Mouse (Mus musculus): ENCODE results near the gene Cited4. TPM values are rescaled to one million over a fixed set of nuclear protein-coding genes. Genes with fewer than 3 reads are reported as not detected.

The Cited4 gene
- polyA plus RNA-seq (2015; fragmentation: Nextera tagmentation; extraction: Ambion mirVana), result 0.95 and 1.4 TPM in 2 replicates

DNA sequence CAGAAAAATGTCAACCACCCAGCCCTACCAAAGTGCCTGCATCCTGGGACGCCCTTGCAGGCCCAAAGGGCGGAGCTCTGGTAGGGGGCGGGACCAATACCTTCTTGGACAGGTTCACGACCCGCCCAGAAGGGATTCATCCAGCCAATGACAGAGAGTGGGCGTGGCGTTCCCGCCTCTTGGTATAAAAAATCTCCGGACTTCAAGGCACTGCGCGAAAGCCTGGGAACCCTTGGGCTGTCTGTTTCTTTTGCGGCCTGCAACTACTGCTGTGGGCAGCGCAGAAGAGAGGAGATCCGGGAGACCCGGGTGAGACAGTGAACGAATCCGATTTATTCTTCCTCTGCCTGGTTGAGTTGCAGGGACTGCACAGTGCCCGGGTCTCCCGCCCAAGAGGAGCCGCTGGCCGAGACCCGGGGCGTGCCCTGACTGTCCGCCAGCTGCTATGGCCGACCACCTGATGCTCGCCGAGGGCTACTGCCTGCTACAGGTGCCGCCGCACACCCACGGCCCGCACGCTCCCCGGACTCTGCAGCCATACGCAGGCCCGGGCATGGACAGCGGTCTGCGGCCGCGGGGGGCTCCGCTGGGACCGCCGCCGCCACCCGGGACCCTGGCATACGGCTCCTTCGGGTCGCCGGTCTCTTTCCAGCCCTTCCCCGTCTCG, at the start of gene Cited4:
Gene Cited4 (plus strand): TSS at position 215 of the 667 bp plus-strand sequence.
- Histone ChIP-seq H3K4me2 (peak within 1 kb of the TSS; percentile 93), H3K9me3 (no peaks in the 10 kb centered on the region), H3K36me3 (no peaks in the 10 kb centered on the region), H3K27me3 (peaks cover 56% of the 10 kb centered on the region), H3K27ac (replicated peaks) (no peak within 1 kb of the TSS), H3K9ac (peak within 1 kb of the TSS; percentile 66), H3K4me3 (peak within 1 kb of the TSS; percentile 45), H3K4me1 (replicated peaks) (peaks cover 26% of the 10 kb centered on the region)
- WGBS, result under 1% methylated on average over 50 of the region's 50 CpGs
- peak; percentile 83 for ATAC-seq (ENCODE audit: low read depth)

DNA sequence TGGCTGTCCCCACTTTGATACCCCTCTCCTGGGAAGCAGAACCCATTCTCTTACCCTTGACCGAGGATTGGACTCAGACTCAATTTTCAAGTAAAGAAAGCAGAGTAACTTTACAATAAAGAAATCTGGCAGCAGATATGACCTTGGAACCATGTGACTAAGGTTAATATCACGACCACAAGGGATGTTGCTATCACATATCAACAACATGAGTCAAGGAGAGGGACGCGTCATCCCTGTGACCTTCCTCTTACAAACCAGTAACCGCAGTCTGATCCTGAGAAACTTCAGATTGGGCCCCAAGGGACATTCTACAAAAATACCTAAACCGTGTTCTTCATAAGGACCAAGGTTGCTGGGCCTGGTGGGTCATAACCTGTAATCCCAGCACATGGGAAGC, 38.6 kb upstream of the Cited4 start:
- ATAC-seq (ENCODE audit: low read depth), result no peak
- 88% methylated on average over 6 of the region's 6 CpGs for WGBS

DNA sequence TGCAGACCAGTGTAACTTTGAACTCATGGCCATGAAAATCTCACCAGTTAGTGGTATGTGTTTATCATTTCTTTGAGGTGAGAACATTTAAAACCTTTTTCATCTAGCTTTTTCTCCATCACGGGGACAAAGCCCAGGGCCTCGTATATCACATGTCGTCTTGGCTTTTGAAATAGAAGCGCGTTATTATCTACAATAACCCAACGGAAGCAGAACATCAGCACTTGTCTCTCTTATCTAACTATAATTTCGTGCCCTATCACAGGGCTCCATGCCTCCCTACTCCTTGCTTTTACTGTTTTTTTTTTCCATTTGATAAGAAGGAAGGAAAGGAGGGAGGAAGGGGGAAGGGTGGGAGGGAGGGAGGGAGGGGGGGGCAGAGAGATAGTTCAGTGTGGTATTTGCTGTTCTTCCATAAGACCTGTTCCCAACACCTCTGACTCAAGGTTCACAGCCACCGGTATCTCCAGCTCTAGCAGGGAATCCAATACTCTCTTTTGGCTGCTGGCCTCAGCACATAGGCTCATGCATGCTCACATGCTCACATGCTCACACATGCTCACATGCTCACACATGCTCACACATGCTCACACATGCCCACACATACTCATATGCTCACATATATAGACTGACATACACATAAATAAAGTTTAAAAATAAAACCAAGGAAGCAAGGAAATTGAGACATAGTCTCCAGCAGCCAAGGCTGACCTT, 36.0 kb upstream of the Cited4 start:
- 78% methylated on average over 8 of the region's 8 CpGs for WGBS
- no peaks in the 10 kb centered on the region for H3K4me1 ChIP-seq (replicated peaks)
- ATAC-seq (ENCODE audit: low read depth), result no peak
- no peak overlapping the region for H3K4me3 ChIP-seq
- H3K27ac ChIP-seq (replicated peaks), result no peak overlapping the region
- no peaks in the 10 kb centered on the region for H3K27me3 ChIP-seq
- no peak overlapping the region for H3K4me2 ChIP-seq
- no peaks in the 10 kb centered on the region for H3K9me3 ChIP-seq
- no peaks in the 10 kb centered on the region for H3K36me3 ChIP-seq
- H3K9ac ChIP-seq, result no peak overlapping the region

More for the DNA sequence above, 38.6 kb upstream of the Cited4 start:
- H3K9me3 ChIP-seq, result no peaks in the 10 kb centered on the region
- H3K9ac ChIP-seq, result no peak overlapping the region
- no peaks in the 10 kb centered on the region for H3K36me3 ChIP-seq
- no peaks in the 10 kb centered on the region for H3K4me1 ChIP-seq (replicated peaks)
- H3K4me2 ChIP-seq, result no peak overlapping the region
- no peak overlapping the region for H3K4me3 ChIP-seq
- no peak overlapping the region for H3K27ac ChIP-seq (replicated peaks)
- H3K27me3 ChIP-seq, result no peaks in the 10 kb centered on the region

DNA sequence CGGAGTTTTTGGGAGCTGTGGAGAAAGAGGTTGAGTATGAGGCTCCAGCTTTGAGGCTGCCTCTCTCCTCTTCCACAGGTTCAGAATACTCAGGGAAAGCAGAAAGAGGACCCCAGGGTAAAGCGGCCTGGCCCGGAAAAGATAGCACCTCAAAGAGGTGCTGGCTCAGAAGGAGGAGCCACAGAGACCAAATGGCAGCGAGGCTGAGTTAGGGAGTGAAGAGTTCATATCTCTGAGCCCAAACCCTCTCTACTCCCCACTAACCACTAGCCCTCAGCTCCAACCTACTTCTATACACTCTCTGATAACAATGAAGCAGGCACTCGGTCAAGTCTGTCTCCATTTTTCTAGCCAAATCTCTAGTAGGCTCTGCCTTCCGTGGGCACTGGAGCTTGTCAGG, 34.5 kb upstream of the Cited4 start:
- no peak overlapping the region for H3K9ac ChIP-seq
- H3K4me3 ChIP-seq, result no peak overlapping the region
- 71% methylated on average over 6 of the region's 6 CpGs for WGBS
- H3K36me3 ChIP-seq, result no peaks in the 10 kb centered on the region
- H3K4me2 ChIP-seq, result no peak overlapping the region
- no peak for ATAC-seq (ENCODE audit: low read depth)
- no peak overlapping the region for H3K27ac ChIP-seq (replicated peaks)
- H3K4me1 ChIP-seq (replicated peaks), result no peaks in the 10 kb centered on the region
- H3K9me3 ChIP-seq, result no peaks in the 10 kb centered on the region
- H3K27me3 ChIP-seq, result no peaks in the 10 kb centered on the region

DNA sequence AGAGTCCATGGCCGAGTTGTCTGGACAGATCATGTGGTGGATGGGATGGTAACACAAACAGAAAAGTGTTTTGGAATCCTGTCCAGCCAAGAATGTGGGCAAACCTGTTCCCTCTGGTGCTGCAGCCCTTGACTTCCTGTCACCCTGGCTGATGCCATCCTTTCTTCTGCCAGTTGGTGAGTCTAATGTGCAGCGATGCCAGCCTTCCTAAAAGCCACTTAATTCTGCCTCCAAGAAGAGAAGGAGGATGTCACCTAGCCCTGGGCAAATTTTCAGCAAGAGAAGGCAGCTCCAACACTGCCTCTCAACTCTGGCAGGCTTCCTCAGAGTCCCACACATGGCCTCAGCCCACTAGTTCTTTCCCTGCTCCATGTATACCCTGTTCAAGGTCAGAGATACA, 31.0 kb upstream of the Cited4 start:
- H3K9ac ChIP-seq, result no peak overlapping the region
- no peaks in the 10 kb centered on the region for H3K9me3 ChIP-seq
- no peak overlapping the region for H3K4me3 ChIP-seq
- H3K27me3 ChIP-seq, result no peaks in the 10 kb centered on the region
- no peak overlapping the region for H3K4me2 ChIP-seq
- no peak overlapping the region for H3K27ac ChIP-seq (replicated peaks)
- no peak for ATAC-seq (ENCODE audit: low read depth)
- no peaks in the 10 kb centered on the region for H3K4me1 ChIP-seq (replicated peaks)
- 82% methylated on average over 2 of the region's 2 CpGs for WGBS
- H3K36me3 ChIP-seq, result no peaks in the 10 kb centered on the region

DNA sequence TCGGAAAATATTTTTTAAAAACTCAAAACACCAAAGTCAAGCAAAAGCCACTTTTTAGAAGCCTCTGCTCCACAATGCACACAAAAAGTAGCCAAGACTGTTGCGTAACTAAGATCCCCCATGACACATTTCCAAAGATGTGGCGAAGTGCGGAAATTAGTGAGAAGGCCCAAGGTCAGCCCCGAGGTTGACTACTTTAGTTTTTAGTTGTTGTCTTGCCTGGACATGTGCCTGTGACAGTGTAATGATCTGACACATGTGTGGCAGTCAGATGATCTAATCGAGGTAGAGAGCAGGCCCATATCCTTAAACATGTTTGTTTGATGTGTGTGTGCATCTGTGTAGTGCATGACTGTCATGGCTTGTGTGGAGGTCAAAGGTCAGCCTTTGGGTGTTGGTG, 24.4 kb upstream of the Cited4 start:
- no peak overlapping the region for H3K27ac ChIP-seq (replicated peaks)
- WGBS, result 93% methylated on average over 6 of the region's 6 CpGs
- H3K4me1 ChIP-seq (replicated peaks), result no peaks in the 10 kb centered on the region
- H3K27me3 ChIP-seq, result no peaks in the 10 kb centered on the region
- no peak overlapping the region for H3K4me2 ChIP-seq
- H3K9me3 ChIP-seq, result no peaks in the 10 kb centered on the region
- ATAC-seq (ENCODE audit: low read depth), result no peak
- no peaks in the 10 kb centered on the region for H3K36me3 ChIP-seq
- H3K4me3 ChIP-seq, result no peak overlapping the region
- H3K9ac ChIP-seq, result no peak overlapping the region

DNA sequence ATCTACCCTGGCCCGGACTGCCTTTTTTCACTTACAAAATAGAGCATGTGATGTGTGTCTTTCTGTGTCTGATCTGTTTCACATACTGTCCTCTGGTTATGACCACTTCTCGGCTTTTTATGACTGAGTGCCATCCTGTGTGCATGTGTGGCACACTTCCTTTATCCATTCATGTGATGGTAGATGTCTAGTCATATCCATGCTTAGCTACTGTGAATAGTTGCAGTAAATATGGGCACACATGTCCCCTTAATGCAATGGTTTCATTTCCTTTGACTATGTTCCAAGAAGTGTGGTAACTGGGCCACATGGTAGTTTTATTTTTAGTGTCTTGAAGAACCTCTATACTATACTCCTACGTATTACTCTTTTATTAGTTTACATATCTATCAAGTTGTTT, 22.5 kb upstream of the Cited4 start:
- no peak overlapping the region for H3K27ac ChIP-seq (replicated peaks)
- peaks cover 17% of the 10 kb centered on the region for H3K27me3 ChIP-seq
- no peak overlapping the region for H3K4me3 ChIP-seq
- WGBS, result 78% methylated on average over 3 of the region's 3 CpGs
- no peaks in the 10 kb centered on the region for H3K36me3 ChIP-seq
- H3K9me3 ChIP-seq, result no peaks in the 10 kb centered on the region
- 0 out of 2 replicates have a peak, but pooled peaks cover 5% of the 10 kb centered on the region for H3K4me1 ChIP-seq (replicated peaks)
- no peak overlapping the region for H3K4me2 ChIP-seq
- no peak overlapping the region for H3K9ac ChIP-seq
- ATAC-seq (ENCODE audit: low read depth), result no peak

DNA sequence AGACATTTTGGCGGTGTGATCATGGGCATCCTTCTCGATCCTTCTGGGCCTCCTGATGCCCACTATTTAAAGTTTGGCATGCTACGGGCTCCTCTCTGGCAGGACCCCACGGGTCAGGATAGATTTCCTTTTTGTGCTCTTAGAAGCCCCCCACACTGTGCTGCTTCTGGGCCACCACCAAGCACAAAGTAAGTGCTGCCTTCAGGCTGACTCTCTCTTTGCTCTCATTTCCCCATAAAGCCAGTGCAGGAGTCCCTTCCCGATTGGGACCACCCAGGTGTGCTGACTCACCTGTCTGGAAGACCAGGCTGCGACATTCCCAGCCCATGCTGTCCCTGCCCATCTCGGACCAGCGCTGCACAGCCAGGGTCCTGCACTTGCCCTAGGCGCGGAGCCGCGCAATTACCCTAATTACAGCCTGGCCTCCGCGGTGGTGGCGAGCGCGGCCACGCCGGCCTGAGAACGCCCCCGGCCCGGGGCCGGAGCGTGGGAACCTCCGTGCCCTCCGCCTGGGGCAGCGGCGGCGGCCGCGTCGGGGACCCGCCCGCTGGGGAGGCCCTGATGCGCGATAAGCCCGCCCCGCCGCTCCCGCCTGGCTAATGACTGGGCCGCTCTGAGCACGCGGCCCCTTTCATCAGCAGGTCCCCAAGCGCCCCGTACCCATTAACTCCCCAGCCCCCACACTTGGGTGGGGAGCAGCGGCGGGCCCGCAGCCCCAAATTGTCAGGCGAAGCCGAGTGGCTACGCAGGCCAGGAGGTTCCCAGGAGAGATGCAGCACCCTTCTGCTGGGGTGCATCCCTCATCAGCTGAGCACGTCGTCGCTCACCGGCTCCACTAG, 16.8 kb upstream of the Cited4 start:
- Histone ChIP-seq H3K27ac (replicated peaks) (no peak overlapping the region), H3K4me2 (peak overlapping the region; percentile 95), H3K9ac (peak overlapping the region; percentile 78), H3K27me3 (peaks cover 40% of the 10 kb centered on the region), H3K4me1 (replicated peaks) (peaks cover 18% of the 10 kb centered on the region), H3K4me3 (peak overlapping the region; percentile 54), H3K36me3 (no peaks in the 10 kb centered on the region), H3K9me3 (no peaks in the 10 kb centered on the region)
- peak; percentile 76 for ATAC-seq (ENCODE audit: low read depth)
- WGBS, result 4% methylated on average over 48 of the region's 55 CpGs

DNA sequence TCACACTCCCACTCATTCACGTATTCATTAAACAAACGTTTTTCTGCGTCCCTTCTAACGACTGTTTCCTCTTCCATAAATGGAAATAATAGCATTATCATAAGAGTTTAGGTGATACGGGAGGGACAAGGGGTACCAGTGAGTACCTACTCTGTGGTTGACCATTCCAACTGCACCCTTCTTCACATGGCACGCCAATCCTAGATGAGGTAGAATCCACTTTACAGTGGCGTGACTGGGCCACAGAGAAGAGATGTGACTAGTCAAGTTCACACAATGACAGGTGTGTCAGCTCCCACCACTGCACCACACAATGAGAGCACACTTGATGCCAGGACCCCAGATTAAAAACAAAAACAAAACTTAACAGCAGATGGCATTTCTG, 16.2 kb upstream of the Cited4 start:
- WGBS, result 21% methylated on average over 7 of the region's 7 CpGs

DNA sequence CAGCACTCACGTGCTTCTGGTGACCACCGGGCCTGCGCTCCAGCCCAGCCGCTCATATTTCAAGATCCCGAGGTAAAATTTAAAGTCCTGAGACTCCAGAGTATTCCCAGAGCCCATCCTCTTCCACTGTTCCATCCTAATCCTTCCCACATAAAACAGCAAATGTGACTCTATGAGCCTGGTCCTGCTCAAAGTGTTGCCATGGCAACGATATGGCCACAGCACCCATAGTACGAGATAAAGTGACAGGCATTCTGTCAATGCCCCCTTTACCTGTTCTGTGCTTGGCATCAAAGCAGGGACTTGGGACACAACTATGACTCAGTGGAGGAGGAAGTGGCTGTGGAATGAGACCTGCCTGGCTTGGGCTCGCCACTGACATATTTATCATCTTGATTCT, 10.5 kb upstream of the Cited4 start:
- H3K27me3 ChIP-seq, result peaks cover 9% of the 10 kb centered on the region
- no peaks in the 10 kb centered on the region for H3K4me1 ChIP-seq (replicated peaks)
- WGBS, result 72% methylated on average over 8 of the region's 8 CpGs
- no peaks in the 10 kb centered on the region for H3K36me3 ChIP-seq
- H3K4me2 ChIP-seq, result no peak overlapping the region
- H3K27ac ChIP-seq (replicated peaks), result no peak overlapping the region
- no peak for ATAC-seq (ENCODE audit: low read depth)
- H3K9me3 ChIP-seq, result no peaks in the 10 kb centered on the region
- no peak overlapping the region for H3K9ac ChIP-seq
- no peak overlapping the region for H3K4me3 ChIP-seq

More for the DNA sequence above, 16.2 kb upstream of the Cited4 start:
- Histone ChIP-seq H3K4me2 (peak overlapping the region; percentile 95), H3K27ac (replicated peaks) (no peak overlapping the region), H3K4me3 (peak overlapping the region; percentile 54), H3K4me1 (replicated peaks) (peaks cover 18% of the 10 kb centered on the region), H3K9ac (peak overlapping the region; percentile 78), H3K36me3 (no peaks in the 10 kb centered on the region), H3K27me3 (peaks cover 40% of the 10 kb centered on the region), H3K9me3 (no peaks in the 10 kb centered on the region)
- peak; percentile 13; the same call in 1 of the 2 replicates for ATAC-seq (ENCODE audit: low read depth)

DNA sequence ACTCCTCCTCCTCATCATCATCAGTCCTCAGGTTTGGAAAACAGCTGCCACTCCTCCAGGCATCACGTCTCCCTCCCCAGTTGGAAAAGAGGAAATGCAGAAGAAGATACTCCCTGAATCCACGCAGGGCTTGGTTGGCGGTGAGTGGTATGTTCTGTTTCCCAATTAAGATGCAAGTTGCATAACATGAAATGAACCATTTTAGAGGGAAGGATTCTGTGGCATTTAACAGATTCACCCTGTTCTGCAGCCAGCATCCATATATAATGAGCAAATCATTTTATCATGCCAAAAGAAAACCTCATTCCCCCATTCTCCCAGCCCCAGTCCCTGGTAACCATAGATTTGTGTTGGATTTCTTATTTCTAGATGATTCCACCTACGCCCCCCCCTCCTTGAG, 5.9 kb upstream of the Cited4 start:
- 81% methylated on average over 4 of the region's 4 CpGs for WGBS
- Histone ChIP-seq H3K9me3 (no peaks in the 10 kb centered on the region), H3K4me3 (no peak overlapping the region), H3K36me3 (no peaks in the 10 kb centered on the region), H3K9ac (no peak overlapping the region), H3K4me1 (replicated peaks) (peaks cover 4% of the 10 kb centered on the region; the same call in 1 of the 2 replicates), H3K27me3 (peaks cover 10% of the 10 kb centered on the region), H3K27ac (replicated peaks) (no peak overlapping the region), H3K4me2 (no peak overlapping the region)
- ATAC-seq (ENCODE audit: low read depth), result no peak

DNA sequence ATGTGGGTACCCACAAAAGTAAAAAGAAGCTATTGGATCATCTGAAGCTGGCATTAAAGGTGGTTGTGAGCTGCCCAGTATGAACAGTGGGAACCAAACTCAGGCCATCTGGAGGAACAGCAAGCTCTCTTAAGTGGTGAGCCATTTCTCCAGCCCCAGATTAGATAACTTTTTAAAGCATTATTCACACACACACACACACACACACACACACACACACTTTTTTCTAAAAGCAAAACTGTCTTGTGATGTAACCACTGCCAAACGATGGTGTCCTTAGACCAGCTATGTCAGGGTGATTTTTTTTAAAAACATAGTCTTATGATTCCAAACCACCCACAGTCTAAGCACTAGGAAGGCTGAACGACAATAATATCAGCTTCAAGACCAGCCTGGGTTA, 1.8 kb upstream of the Cited4 start:
- H3K4me1 ChIP-seq (replicated peaks), result peaks cover 26% of the 10 kb centered on the region
- no peak overlapping the region for H3K27ac ChIP-seq (replicated peaks)
- no peak overlapping the region for H3K9ac ChIP-seq
- H3K4me2 ChIP-seq, result no peak overlapping the region
- H3K27me3 ChIP-seq, result peaks cover 48% of the 10 kb centered on the region
- WGBS, result 91% methylated on average over 2 of the region's 2 CpGs
- H3K9me3 ChIP-seq, result no peaks in the 10 kb centered on the region
- no peaks in the 10 kb centered on the region for H3K36me3 ChIP-seq
- no peak overlapping the region for H3K4me3 ChIP-seq
- no peak for ATAC-seq (ENCODE audit: low read depth)
